Mouse (Mus musculus): ENCODE data around the gene Tenm3. TPM values are rescaled to one million over a fixed set of nuclear protein-coding genes. Genes with fewer than 3 reads are reported as not detected.
"Not testable (repeated sequence)": the region's sequence is repeated elsewhere in the genome, so short reads cannot be mapped to it uniquely, and the experiment has no call there.

Gene Tenm3
- polyA plus RNA-seq, 1 experiment, result 0.28 TPM

- H3K4me1 ChIP-seq (ENCODE audit: control insufficient read depth, insufficient read depth, insufficient read length, low read length), result no peaks in the 10 kb centered on the region
These were observed 639.5 kb downstream of the Tenm3 start for GRCm38 (mm10) chr8:48204114-48204837.

GRCm38 (mm10) chr8:48203611-48204010 lies 640.1 kb downstream of the Tenm3 start:
- Histone ChIP-seq H3K27ac (replicated peaks; ENCODE audit: low read depth, low read length) (no peak overlapping the region), H3K4me3 (ENCODE audit: insufficient read depth, low read depth, low read length) (no peak overlapping the region), H3K4me1 (ENCODE audit: control insufficient read depth, insufficient read depth, insufficient read length, low read length) (no peaks in the 10 kb centered on the region)

More at GRCm38 (mm10) chr8:48204114-48204837, 639.5 kb downstream of the Tenm3 start:
- Histone ChIP-seq H3K27ac (replicated peaks; ENCODE audit: low read depth, low read length) (no peak overlapping the region), H3K4me3 (ENCODE audit: insufficient read depth, low read depth, low read length) (no peak overlapping the region)

DNA sequence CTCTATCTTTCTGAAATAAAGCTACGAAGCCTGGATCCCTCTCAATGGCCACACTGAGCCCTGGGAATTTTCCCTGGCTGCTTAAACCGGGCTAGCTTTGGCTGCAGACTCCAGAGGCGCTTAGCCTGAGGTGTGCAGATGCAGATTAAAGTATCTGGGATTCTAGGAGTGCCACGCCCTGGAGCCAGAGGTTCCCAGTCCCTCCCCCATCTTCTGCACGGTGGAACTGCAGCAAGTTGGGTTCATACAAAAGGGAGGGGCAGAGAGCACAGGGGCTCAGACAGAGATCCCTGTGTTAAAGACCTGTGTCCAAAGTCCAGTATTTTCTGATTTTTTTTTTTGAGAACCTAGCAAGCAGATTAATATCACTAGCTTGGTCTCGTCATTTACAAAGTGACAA lies 640.6 kb downstream of the Tenm3 start:
- Histone ChIP-seq H3K4me3 (ENCODE audit: insufficient read depth, low read depth, low read length) (no peak overlapping the region), H3K4me1 (ENCODE audit: control insufficient read depth, insufficient read depth, insufficient read length, low read length) (no peaks in the 10 kb centered on the region), H3K27ac (replicated peaks; ENCODE audit: low read depth, low read length) (no peak overlapping the region)

GRCm38 (mm10) chr8:48202632-48203031 lies 641.1 kb downstream of the Tenm3 start:
- no peaks in the 10 kb centered on the region for H3K4me1 ChIP-seq (ENCODE audit: control insufficient read depth, insufficient read depth, insufficient read length, low read length)
- no peak overlapping the region for H3K4me3 ChIP-seq (ENCODE audit: insufficient read depth, low read depth, low read length)
- no peak overlapping the region for H3K27ac ChIP-seq (replicated peaks; ENCODE audit: low read depth, low read length)

GRCm38 (mm10) chr8:48199171-48199570 lies 644.6 kb downstream of the Tenm3 start:
- Histone ChIP-seq H3K4me1 (ENCODE audit: control insufficient read depth, insufficient read depth, insufficient read length, low read length) (no peaks in the 10 kb centered on the region), H3K27ac (replicated peaks; ENCODE audit: low read depth, low read length) (no peak overlapping the region), H3K4me3 (ENCODE audit: insufficient read depth, low read depth, low read length) (no peak overlapping the region)

DNA sequence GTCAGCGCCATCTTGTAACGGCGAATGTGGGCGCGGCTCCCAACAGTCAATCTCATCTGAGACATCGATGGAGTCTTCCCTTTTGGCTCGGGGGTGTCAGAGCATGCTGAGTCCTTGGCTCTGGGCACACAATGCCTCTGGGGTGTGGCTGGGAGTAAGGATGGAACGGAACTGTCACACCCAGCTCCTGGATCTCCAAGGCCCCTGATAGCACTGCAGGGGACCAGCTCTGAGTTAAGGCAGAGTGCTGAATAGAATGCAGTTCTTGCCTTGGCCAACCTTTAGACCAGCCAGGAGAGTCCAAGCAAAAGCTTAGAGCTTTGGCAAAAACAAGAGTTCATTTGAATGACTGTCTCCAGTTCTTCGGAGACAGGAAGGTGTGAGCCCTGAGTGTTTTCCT lies 647.8 kb downstream of the Tenm3 start:
- H3K4me1 ChIP-seq (ENCODE audit: control insufficient read depth, insufficient read depth, insufficient read length, low read length), result no peaks in the 10 kb centered on the region
- no peak overlapping the region for H3K4me3 ChIP-seq (ENCODE audit: insufficient read depth, low read depth, low read length)
- H3K27ac ChIP-seq (replicated peaks; ENCODE audit: low read depth, low read length), result no peak overlapping the region

- Histone ChIP-seq H3K27ac (replicated peaks; ENCODE audit: low read depth, low read length) (no peak overlapping the region), H3K4me3 (ENCODE audit: insufficient read depth, low read depth, low read length) (no peak overlapping the region), H3K4me1 (ENCODE audit: control insufficient read depth, insufficient read depth, insufficient read length, low read length) (no peaks in the 10 kb centered on the region)
These were observed 655.2 kb downstream of the Tenm3 start for GRCm38 (mm10) chr8:48188586-48188985.

- no peaks in the 10 kb centered on the region for H3K4me1 ChIP-seq (ENCODE audit: control insufficient read depth, insufficient read depth, insufficient read length, low read length)
- H3K27ac ChIP-seq (replicated peaks; ENCODE audit: low read depth, low read length), result no peak overlapping the region
- no peak overlapping the region for H3K4me3 ChIP-seq (ENCODE audit: insufficient read depth, low read depth, low read length)
These were observed 660.0 kb downstream of the Tenm3 start for GRCm38 (mm10) chr8:48183758-48184157.

DNA sequence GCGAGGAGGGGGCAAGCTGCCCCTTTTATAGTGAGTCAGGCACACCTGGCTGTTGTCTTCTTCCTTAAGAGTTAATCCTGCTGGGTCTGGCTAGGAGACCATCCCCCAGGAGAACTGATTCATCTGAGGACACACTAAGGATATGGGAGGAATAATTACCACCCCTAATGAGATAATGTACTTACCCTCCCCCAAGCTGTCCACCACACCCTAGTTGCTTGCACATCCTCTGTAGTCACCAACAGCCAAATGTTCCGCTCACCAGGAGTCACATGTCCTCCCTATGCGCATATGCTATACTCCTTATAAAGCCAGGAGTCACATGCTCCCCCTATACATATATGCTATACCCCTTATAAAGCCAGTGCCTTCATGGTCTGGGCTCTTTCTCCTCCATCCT lies 662.8 kb downstream of the Tenm3 start:
- Histone ChIP-seq H3K27ac (replicated peaks; ENCODE audit: low read depth, low read length) (no peak overlapping the region), H3K4me1 (ENCODE audit: control insufficient read depth, insufficient read depth, insufficient read length, low read length) (no peaks in the 10 kb centered on the region), H3K4me3 (ENCODE audit: insufficient read depth, low read depth, low read length) (no peak overlapping the region)

- not testable (repeated sequence) for H3K4me3 ChIP-seq (ENCODE audit: insufficient read depth, low read depth, low read length); H3K4me1 ChIP-seq (ENCODE audit: control insufficient read depth, insufficient read depth, insufficient read length, low read length); H3K27ac ChIP-seq (replicated peaks; ENCODE audit: low read depth, low read length)
These were observed 663.6 kb downstream of the Tenm3 start for GRCm38 (mm10) chr8:48180146-48180545.

DNA sequence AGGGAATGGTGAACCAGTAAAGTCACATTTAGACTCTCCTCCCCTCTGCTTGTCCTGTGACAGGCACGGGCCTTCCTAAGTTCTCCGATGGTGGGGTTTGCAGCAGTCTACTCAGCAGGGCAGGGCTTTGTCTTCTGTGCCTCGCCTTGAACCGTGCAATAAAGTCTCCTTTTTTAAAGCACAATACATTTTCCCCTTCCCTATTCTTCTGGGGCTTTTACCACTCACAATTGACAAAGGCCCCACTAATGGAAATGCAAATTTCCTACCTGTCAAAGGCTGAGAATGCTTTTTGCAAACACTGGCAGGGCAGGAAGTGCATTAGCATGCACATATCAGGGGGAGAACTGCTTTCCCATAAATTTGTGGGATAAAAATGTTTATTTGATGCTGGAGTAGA lies 664.8 kb downstream of the Tenm3 start:
- no peaks in the 10 kb centered on the region for H3K4me1 ChIP-seq (ENCODE audit: control insufficient read depth, insufficient read depth, insufficient read length, low read length)
- no peak overlapping the region for H3K4me3 ChIP-seq (ENCODE audit: insufficient read depth, low read depth, low read length)

GRCm38 (mm10) chr8:48177876-48178275 lies 665.9 kb downstream of the Tenm3 start:
- Histone ChIP-seq H3K27ac (replicated peaks; ENCODE audit: low read depth, low read length) (no peak overlapping the region), H3K4me1 (ENCODE audit: control insufficient read depth, insufficient read depth, insufficient read length, low read length) (no peaks in the 10 kb centered on the region), H3K4me3 (ENCODE audit: insufficient read depth, low read depth, low read length) (no peak overlapping the region)

More for the DNA sequence above, 664.8 kb downstream of the Tenm3 start:
- no peak overlapping the region for H3K27ac ChIP-seq (replicated peaks; ENCODE audit: low read depth, low read length)

Measured in brown adipose tissue, adult 24 weeks (tissue).